Mouse (Mus musculus): Measurements from ENCODE around the gene Il2rb. TPM values are rescaled to one million over a fixed set of nuclear protein-coding genes. Genes with fewer than 3 reads are reported as not detected.
A peak's percentile ranks its signal among the peaks of the same experiment; 100 is the strongest.

Il2rb gene
- 5.7 and 5.9 TPM in 2 replicates for total RNA-seq (2017)

DNA sequence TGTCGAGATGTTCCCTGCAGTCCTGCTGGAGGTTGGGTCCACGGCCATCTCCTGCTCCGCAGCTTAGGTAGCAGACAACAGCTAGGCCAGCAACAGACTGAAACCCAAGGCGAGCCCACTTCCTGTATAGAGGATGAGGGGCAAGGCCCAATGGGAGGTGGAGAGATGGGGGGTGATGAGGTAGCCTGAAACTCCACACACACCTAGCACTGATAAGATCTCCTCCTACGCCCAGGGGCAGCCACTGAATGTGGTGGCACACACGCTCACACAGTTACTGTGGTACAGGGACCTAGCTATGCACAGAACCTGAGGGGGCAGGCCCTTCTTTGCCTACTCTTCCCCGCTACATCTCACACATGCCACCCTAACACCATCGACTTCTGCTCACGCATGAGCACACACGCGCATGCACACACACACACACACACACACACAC, at the start of gene Il2rb:
Gene Il2rb (minus strand): TSS at position 304 of the 439 bp plus-strand sequence.
- ATAC-seq (ENCODE audit: extremely low read depth, insufficient number of reproducible peaks, low FRiP score, poor library complexity, severe bottlenecking): peak; percentile 25

DNA sequence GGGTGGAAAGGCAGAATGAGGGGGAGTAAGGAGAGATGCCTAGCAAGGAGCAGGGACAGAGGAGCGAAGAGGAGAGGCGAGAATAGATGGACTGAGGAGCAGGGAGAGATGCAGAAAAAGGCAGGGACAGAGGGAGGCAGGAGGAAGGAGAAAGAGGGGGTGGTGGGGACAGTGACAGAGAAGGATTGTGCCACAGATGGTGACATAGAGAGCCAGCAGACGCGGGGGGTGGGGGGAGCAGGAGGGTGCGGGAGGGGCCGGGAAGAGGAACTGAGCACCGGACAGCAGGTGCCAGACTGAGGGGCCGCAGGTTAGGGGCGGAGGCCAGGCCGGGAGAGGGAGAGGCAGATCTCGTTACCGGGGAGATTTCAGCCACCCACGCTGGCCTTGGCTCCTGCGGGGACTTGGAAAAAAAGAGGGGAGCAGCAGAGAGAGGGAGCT, 49.5 kb upstream of the Il2rb start, which contains the start of gene Sstr3:
Gene Sstr3 (minus strand): TSS at position 125 of the 441 bp plus-strand sequence.
- ATAC-seq (ENCODE audit: extremely low read depth, insufficient number of reproducible peaks, low FRiP score, poor library complexity, severe bottlenecking): no peak

GRCm38 (mm10) chr15:78544041-78544440, 49.0 kb upstream of the Il2rb start:
- no peak for ATAC-seq (ENCODE audit: extremely low read depth, insufficient number of reproducible peaks, low FRiP score, poor library complexity, severe bottlenecking)

GRCm38 (mm10) chr15:78542767-78543303, 47.8 kb upstream of the Il2rb start:
- no peak for ATAC-seq (ENCODE audit: extremely low read depth, insufficient number of reproducible peaks, low FRiP score, poor library complexity, severe bottlenecking)

GRCm38 (mm10) chr15:78542098-78542766, 47.2 kb upstream of the Il2rb start:
- no peak for ATAC-seq (ENCODE audit: extremely low read depth, insufficient number of reproducible peaks, low FRiP score, poor library complexity, severe bottlenecking)

GRCm38 (mm10) chr15:78541606-78542005, 46.5 kb upstream of the Il2rb start:
- ATAC-seq (ENCODE audit: extremely low read depth, insufficient number of reproducible peaks, low FRiP score, poor library complexity, severe bottlenecking): no peak

DNA sequence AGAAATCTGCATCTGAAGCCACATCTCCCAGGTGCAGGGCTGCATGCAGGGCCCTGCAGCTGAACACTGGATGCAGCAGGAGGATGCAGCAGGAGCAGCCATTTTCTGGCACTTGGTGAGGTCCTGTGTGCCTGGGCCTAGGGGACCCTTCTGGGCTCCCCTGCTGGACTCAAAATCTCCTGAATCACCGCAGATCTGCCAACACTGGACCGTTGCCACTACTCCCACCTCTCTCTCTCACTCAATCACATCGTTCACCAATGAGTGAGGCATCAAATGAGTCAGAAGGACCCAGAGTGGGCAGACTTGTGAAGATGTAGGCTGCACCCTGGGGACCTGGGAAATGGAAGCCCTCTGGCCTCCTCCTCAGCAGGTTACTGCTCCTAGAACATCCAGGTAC, 46.0 kb upstream of the Il2rb start:
- no peak for ATAC-seq (ENCODE audit: extremely low read depth, insufficient number of reproducible peaks, low FRiP score, poor library complexity, severe bottlenecking)

DNA sequence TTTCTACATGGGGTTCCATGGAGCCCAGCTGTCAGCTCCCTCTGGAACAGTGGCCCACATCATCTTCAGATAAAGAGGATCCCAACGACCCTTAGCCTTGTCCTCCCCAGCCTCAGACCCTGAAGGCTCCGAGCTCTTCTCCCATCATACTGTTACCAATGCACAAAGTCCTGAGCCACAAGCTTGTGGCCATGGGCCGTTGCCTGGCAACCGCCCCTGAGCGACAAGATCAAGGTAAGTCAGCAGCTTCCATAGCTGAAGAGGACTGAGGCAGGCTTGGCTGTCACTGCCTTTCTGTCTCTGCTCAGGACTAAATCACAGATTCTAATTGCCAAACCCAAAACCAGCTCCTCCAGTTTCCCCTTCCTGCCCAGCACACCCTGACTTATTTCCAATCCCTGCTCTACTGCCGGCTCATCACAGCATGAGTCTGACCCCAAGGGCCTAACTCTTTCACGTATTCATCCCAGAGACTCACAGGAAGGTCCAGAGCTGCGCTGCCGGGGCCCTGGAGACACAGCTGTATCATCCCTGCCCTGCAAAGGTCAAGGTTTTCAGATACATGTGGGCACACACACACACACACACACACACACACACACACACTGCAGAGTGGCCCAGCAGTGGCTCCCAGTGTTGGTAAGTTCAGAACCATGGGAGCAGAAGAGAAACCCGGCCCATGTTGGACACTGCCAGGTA, 40.8 kb upstream of the Il2rb start:
- ATAC-seq (ENCODE audit: extremely low read depth, insufficient number of reproducible peaks, low FRiP score, poor library complexity, severe bottlenecking): no peak

GRCm38 (mm10) chr15:78533346-78533835, 38.3 kb upstream of the Il2rb start:
- no peak for ATAC-seq (ENCODE audit: extremely low read depth, insufficient number of reproducible peaks, low FRiP score, poor library complexity, severe bottlenecking)

GRCm38 (mm10) chr15:78532566-78533345, 37.7 kb upstream of the Il2rb start:
- ATAC-seq (ENCODE audit: extremely low read depth, insufficient number of reproducible peaks, low FRiP score, poor library complexity, severe bottlenecking): no peak

GRCm38 (mm10) chr15:78531901-78532469, 36.9 kb upstream of the Il2rb start:
- peak; percentile 80 for ATAC-seq (ENCODE audit: extremely low read depth, insufficient number of reproducible peaks, low FRiP score, poor library complexity, severe bottlenecking)

DNA sequence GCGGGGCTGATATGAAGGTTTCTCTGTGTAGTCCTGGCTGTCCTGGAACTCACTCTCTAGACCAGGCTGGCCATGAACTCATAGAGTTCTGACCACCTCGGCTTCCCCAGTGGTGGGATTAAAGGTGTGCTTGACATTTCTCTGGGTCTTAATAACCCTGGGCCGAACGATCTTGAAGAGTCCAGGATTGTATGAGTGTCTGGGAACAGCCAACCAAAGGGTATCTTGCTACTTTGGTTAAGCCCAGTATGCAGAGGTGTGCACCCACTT, 36.3 kb upstream of the Il2rb start:
- no peak for ATAC-seq (ENCODE audit: extremely low read depth, insufficient number of reproducible peaks, low FRiP score, poor library complexity, severe bottlenecking)

DNA sequence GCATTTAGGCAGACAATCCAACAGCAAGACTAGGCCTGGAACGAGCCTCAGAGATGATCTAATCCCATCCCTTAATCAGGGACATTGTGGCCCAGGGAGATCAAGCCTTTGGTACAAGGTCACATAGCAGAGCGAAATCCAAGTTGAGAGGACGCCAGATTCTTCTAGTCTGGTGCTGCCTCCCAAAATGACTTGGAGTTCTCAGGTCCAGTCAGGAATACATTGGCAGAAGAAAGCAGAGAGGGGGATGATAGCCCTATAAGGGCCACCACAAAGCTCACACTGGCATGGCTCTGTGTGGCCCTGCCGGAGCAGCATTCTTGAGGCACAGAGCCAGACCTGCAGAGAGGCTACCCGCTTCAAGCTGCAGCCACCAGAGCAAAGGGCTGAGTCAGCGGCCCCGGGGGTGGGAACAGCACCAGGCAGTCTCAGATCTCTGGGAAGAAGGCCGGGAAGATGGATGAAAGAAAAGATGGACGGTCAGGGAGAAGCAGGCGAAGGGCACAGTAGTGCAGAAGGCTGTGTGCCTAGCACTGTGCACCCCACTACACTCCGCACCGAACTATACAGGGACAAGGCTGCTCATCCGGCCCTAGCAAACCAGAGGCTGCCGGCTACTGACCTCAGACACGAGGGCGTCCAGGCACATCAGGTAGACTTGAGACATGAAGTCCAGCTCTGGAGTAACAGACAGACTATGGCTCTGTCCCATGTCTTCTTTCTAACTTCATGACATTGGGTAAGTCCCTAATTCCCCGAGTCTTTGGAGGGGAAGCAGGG, 35.8 kb upstream of the Il2rb start, which contains the start of gene C1qtnf6:
Gene C1qtnf6 (minus strand): TSS at position 746 of the 780 bp plus-strand sequence.
- ATAC-seq (ENCODE audit: extremely low read depth, insufficient number of reproducible peaks, low FRiP score, poor library complexity, severe bottlenecking): no peak

GRCm38 (mm10) chr15:78530141-78530540, 35.1 kb upstream of the Il2rb start:
- ATAC-seq (ENCODE audit: extremely low read depth, insufficient number of reproducible peaks, low FRiP score, poor library complexity, severe bottlenecking): no peak

DNA sequence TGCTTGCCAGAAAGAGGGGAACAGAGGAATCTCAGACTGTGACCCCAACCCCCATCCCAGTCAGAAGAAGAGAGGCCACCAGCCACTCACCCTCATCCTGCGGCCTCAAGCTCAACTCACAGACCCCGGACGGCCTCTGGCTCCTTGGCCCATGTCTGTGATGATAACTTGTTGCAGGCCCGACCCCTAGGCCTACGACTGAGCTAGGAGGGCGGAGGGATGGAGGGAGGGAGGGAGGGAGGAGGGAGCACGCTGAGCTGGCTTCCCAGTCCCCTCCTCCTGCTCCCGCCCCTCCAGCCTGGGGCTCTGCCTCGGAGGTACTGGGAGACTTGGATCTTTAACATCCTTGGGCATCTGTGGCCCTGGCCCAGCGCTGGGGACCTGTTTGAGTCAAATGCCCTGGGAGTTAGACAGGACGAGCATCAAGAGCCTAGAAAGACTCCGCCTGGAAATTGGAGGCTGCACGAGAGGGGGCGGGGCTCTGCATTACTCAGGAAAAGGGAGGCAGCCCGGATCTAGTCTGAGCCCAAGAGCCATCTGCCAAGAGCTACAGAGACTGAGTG, 34.4 kb upstream of the Il2rb start:
- no peak for ATAC-seq (ENCODE audit: extremely low read depth, insufficient number of reproducible peaks, low FRiP score, poor library complexity, severe bottlenecking)

GRCm38 (mm10) chr15:78528726-78529411, 33.8 kb upstream of the Il2rb start:
- ATAC-seq (ENCODE audit: extremely low read depth, insufficient number of reproducible peaks, low FRiP score, poor library complexity, severe bottlenecking): no peak

DNA sequence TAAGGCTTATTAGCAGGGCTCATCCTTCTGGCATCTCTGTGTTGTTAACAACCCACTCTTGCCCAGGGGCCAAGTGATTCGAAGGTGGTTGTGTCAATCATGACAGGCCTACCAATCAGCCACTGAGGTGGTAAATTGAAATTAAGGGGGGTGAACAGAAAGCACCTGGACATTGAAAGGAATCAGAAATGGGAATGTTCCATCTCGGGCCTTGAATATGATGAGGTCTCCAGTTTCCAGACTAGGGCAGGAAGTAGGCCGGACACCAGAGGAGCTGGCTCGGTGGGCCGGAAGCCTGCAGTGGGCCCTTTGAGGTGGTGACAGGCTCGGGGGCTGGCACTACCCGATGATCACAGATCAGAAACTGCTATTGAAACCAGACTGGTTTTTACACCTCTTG, 32.9 kb upstream of the Il2rb start:
- no peak for ATAC-seq (ENCODE audit: extremely low read depth, insufficient number of reproducible peaks, low FRiP score, poor library complexity, severe bottlenecking)

Measured in neutrophil, adult 5-6 weeks (primary cell).